Mouse (Mus musculus) CH12.LX (cell line): ENCODE measurements around the gene Spata33. TPM values are rescaled to one million over a fixed set of nuclear protein-coding genes. Genes with fewer than 3 reads are reported as not detected.

Experiments used
- DNase-seq: peaks from one replicate; pipeline ENCODE4 v3.0.0-alpha.2; 2013; ENCODE audit errors: extremely low read depth
- H3K27ac ChIP-seq: 2 replicates; pipeline ENCODE4 v1.5.1; 2012; ENCODE audit warnings: low read depth, mild to moderate bottlenecking, control low read depth, moderate library complexity; ENCODE audit not compliant: insufficient read depth
- H3K27me3 ChIP-seq: replicated peaks from 2 replicates; pipeline ENCODE3; 2012; ENCODE audit warnings: inconsistent platforms
- H3K36me3 ChIP-seq, 2 experiments: replicated peaks in 1 of 2; 2 replicates each; pipeline versions ENCODE3 to v1.6.1; 2012; ENCODE audit warnings: inconsistent platforms in 1 of 2, low read length in 1 of 2, mild to moderate bottlenecking in 1 of 2, mixed read lengths in 1 of 2, moderate library complexity in 1 of 2; ENCODE audit not compliant: control insufficient read depth in 1 of 2, insufficient read depth in 1 of 2
- H3K4me1 ChIP-seq, 2 experiments: 2 replicates each; pipeline ENCODE4 v1.6.1; 2012; ENCODE audit warnings: inconsistent platforms in 1 of 2, moderate library complexity in 1 of 2; ENCODE audit not compliant: insufficient read depth in 2 of 2, control insufficient read depth in 1 of 2
- H3K4me2 ChIP-seq: 2 replicates; pipeline ENCODE4 v1.6.1; 2012; ENCODE audit warnings: low read depth, mild to moderate bottlenecking, control low read depth; ENCODE audit not compliant: poor library complexity, insufficient read depth, severe bottlenecking
- H3K4me3 ChIP-seq, 3 experiments: fragments of 150-350 bp in 1 of 3; sonication (generic) in 1 of 3; replicated peaks in 1 of 3; 2 replicates each; pipeline versions ENCODE3 to v1.5.1; 2011 to 2012; ENCODE audit warnings: low read depth in 2 of 3, low read length in 2 of 3, mild to moderate bottlenecking in 2 of 3, moderate library complexity in 2 of 3, control low read depth in 1 of 3, improper control_type of control experiment in 1 of 3, inconsistent platforms in 1 of 3, mixed read lengths in 1 of 3; ENCODE audit not compliant: poor library complexity in 1 of 3
- H3K79me2 ChIP-seq: replicated peaks from 2 replicates; pipeline ENCODE4 v1.6.1; 2012; ENCODE audit warnings: mild to moderate bottlenecking, moderate library complexity; ENCODE audit not compliant: control insufficient read depth, poor library complexity, insufficient read depth, severe bottlenecking; ENCODE audit errors: extremely low read depth
- H3K9ac ChIP-seq: 2 replicates; pipeline ENCODE4 v1.6.1; 2012; ENCODE audit warnings: low read depth, mild to moderate bottlenecking, control low read depth, moderate library complexity; ENCODE audit not compliant: insufficient read depth
- H3K9me3 ChIP-seq: replicated peaks from 2 replicates; pipeline ENCODE3; 2012; ENCODE audit warnings: low read length, inconsistent platforms, mixed read lengths
- CHD1 ChIP-seq: IDR thresholded peaks from 2 replicates; pipeline ENCODE4 v1.6.1; 2012; ENCODE audit warnings: low read depth, low read length, improper control_type of control experiment, inconsistent platforms
- CHD2 ChIP-seq: IDR thresholded peaks from 2 replicates; pipeline ENCODE4 v1.6.1; 2011; ENCODE audit warnings: low read length, improper control_type of control experiment
- CTCF ChIP-seq, 2 experiments: IDR thresholded peaks in 1 of 2; conservative IDR thresholded peaks in 1 of 2; 2 replicates each; pipeline ENCODE4 v1.5.1; 2011 to 2012; ENCODE audit warnings: low read depth in 2 of 2, low read length in 2 of 2, improper control_type of control experiment in 1 of 2, inconsistent platforms in 1 of 2, mild to moderate bottlenecking in 1 of 2, moderate library complexity in 1 of 2
- E2F4 ChIP-seq: IDR thresholded peaks from 2 replicates; pipeline ENCODE4 v1.6.1; 2011; ENCODE audit warnings: low read depth, low read length, improper control_type of control experiment; ENCODE audit not compliant: insufficient replicate concordance
- ELF1 ChIP-seq: IDR thresholded peaks from 2 replicates; pipeline ENCODE4 v1.6.1; 2014; ENCODE audit warnings: low read depth, mild to moderate bottlenecking, inconsistent platforms, low read length, improper control_type of control experiment
- EP300 ChIP-seq: IDR thresholded peaks from 2 replicates; pipeline ENCODE4 v1.6.1; 2011; ENCODE audit warnings: low read length, improper control_type of control experiment
- GABPA ChIP-seq: IDR thresholded peaks from 2 replicates; pipeline ENCODE4 v1.6.1; 2012; ENCODE audit warnings: low read depth, low read length, improper control_type of control experiment, inconsistent platforms; ENCODE audit not compliant: insufficient replicate concordance
- JUN ChIP-seq: IDR thresholded peaks from 2 replicates; pipeline ENCODE4 v1.6.1; 2011; ENCODE audit warnings: low read depth, mild to moderate bottlenecking, low read length, improper control_type of control experiment, moderate library complexity; ENCODE audit not compliant: insufficient read depth
- JUND ChIP-seq: conservative IDR thresholded peaks from 2 replicates; pipeline ENCODE4 v1.6.1; 2011; ENCODE audit warnings: low read depth, low read length, improper control_type of control experiment
- MAFK ChIP-seq: IDR thresholded peaks from 2 replicates; pipeline ENCODE4 v1.6.1; 2011; ENCODE audit warnings: low read length, improper control_type of control experiment; ENCODE audit not compliant: insufficient replicate concordance
- MEF2A ChIP-seq: IDR thresholded peaks from 2 replicates; pipeline ENCODE4 v1.6.1; 2014; ENCODE audit warnings: low read depth, mild to moderate bottlenecking, inconsistent platforms, low read length, improper control_type of control experiment, borderline replicate concordance
- NRF1 ChIP-seq: IDR thresholded peaks from 2 replicates; pipeline ENCODE4 v1.6.1; 2014; ENCODE audit warnings: low read depth, mild to moderate bottlenecking, inconsistent platforms, low read length, improper control_type of control experiment, moderate library complexity
- PAX5 ChIP-seq: IDR thresholded peaks from 2 replicates; pipeline ENCODE4 v1.6.1; 2012; ENCODE audit warnings: low read length, inconsistent platforms, mixed read lengths
- RAD21 ChIP-seq: IDR thresholded peaks from 2 replicates; pipeline ENCODE4 v1.6.1; 2011; ENCODE audit warnings: low read depth, mild to moderate bottlenecking, low read length, improper control_type of control experiment, moderate library complexity
- RCOR1 ChIP-seq: conservative IDR thresholded peaks from 2 replicates; pipeline ENCODE4 v1.6.1; 2012; ENCODE audit warnings: low read depth, mild to moderate bottlenecking, inconsistent platforms, low read length, improper control_type of control experiment
- SIN3A ChIP-seq: IDR thresholded peaks from 2 replicates; pipeline ENCODE4 v1.6.1; 2012; ENCODE audit warnings: low read length, improper control_type of control experiment, inconsistent platforms
- SMC3 ChIP-seq: IDR thresholded peaks from 2 replicates; pipeline ENCODE4 v1.6.1; 2011; ENCODE audit warnings: low read depth, low read length, improper control_type of control experiment
- TBP ChIP-seq: conservative IDR thresholded peaks from 2 replicates; pipeline ENCODE4 v1.6.1; 2011; ENCODE audit warnings: low read depth, low read length, improper control_type of control experiment
- USF1 ChIP-seq: IDR thresholded peaks from 2 replicates; pipeline ENCODE4 v1.6.1; 2014; ENCODE audit warnings: low read depth, mild to moderate bottlenecking, inconsistent platforms, low read length, improper control_type of control experiment
- ZC3H11A ChIP-seq: IDR thresholded peaks from 2 replicates; pipeline ENCODE4 v1.6.1; 2012; ENCODE audit warnings: low read depth, mild to moderate bottlenecking, inconsistent platforms, low read length, improper control_type of control experiment
- ZKSCAN1 ChIP-seq: IDR thresholded peaks from 2 replicates; pipeline ENCODE4 v1.6.1; 2012; ENCODE audit warnings: low read depth, inconsistent platforms, low read length, improper control_type of control experiment, borderline replicate concordance
- ZNF384 ChIP-seq: IDR thresholded peaks from 2 replicates; pipeline ENCODE4 v1.6.1; 2012; ENCODE audit warnings: low read depth, low read length, improper control_type of control experiment, inconsistent platforms
- dilution Hi-C: fragments of 300-500 bp; cut with MboI; formaldehyde crosslinking; loops from 2 replicates; pipeline ENCODE4 v1.14.3; 2020; ENCODE audit warnings: low sequenced_read_pairs; ENCODE audit not compliant: extremely low pct_unique_long_range_greater_than_20kb, extremely low pct_ligation_motif_present
- in situ Hi-C: fragments of 300-500 bp; cut with MboI; formaldehyde crosslinking; loops from 3 replicates; pipeline ENCODE4 v1.14.3; 2019; ENCODE audit warnings: low sequenced_read_pairs, low pct_ligation_motif_present, low pct_unique_long_range_greater_than_20kb, mixed read lengths
- polyA plus RNA-seq: library from polyadenylated mRNA; unstranded; fragments of >175 nt; gene quantifications from 2 replicates; pipeline ENCODE4 v1.2.1, GENCODE M21; 2012; ENCODE audit warnings: low read depth; ENCODE audit not compliant: insufficient read length
- total RNA-seq, 2 experiments: library from RNA; depleted of rRNA; stranded (reverse); fragments of 300-350 nt in 1 of 2; fragments of >200 nt in 1 of 2; gene quantifications; 2 replicates each; pipeline ENCODE4 v1.2.3; 2012 to 2014

Gene Spata33
- total and polyA plus RNA-seq, 3 experiments = 0.36 to 0.41 (median 0.38) TPM

DNA sequence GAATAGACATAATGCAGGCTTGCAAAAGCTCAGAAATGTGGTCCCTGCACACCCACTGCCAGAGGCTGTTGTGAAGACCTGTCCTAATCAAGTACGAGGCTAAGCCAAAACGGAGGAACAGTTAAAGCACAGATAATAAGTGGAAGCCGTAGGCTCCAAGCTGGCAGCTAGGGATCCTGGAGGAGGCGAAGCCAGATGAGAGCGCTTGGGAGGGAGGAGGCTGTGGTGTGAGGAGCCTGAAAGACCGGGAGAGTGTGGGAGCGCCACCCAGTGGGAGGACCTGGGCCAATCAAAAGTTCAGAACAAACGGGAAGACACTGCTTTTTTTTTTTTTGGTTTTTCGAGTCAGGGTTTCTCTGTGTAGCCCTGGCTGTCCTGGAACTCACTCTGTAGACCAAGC, 22.0 kb upstream of the Spata33 start:
- Histone ChIP-seq H3K4me2 (no peak overlapping the region), H3K4me1 (peaks cover 0 to 3% of the 10 kb centered on the region in 2 experiments; a peak in 2 of 4 replicates), H3K4me3 (no peak overlapping the region), H3K27ac (no peak overlapping the region), H3K9ac (no peak overlapping the region), H3K36me3 (no peaks in the 10 kb centered on the region), H3K79me2 (no peaks in the 10 kb centered on the region), H3K27me3 (peaks cover 56% of the 10 kb centered on the region), H3K9me3 (no peaks in the 10 kb centered on the region)
- DNase-seq = no peak
- dilution Hi-C loops = no loop called here
- no peak for TF ChIP-seq GABPA
- peak in 1 of 2 experiments; percentile 66; a peak in 2 of 4 replicates for TF ChIP-seq CTCF (conservative IDR thresholded peaks at IDR 0.05 in 1 of 2, IDR thresholded peaks at IDR 0.05 in 1 of 2; ENCODE audit: low read depth in 2 of 2, low read length in 2 of 2)
- TF ChIP-seq SMC3 = peak; percentile 59
- TF ChIP-seq ZNF384 = peak; percentile 90
- TF ChIP-seq CHD1 = no peak
- TF ChIP-seq JUN = no peak
- TF ChIP-seq RAD21 = peak; percentile 45
- in situ Hi-C loops = loop anchor here (5.0 to 10.0 kb wide), 2 partner anchors 33 to 356 kb away; partner anchors contain the start of gene Sult5a1

DNA sequence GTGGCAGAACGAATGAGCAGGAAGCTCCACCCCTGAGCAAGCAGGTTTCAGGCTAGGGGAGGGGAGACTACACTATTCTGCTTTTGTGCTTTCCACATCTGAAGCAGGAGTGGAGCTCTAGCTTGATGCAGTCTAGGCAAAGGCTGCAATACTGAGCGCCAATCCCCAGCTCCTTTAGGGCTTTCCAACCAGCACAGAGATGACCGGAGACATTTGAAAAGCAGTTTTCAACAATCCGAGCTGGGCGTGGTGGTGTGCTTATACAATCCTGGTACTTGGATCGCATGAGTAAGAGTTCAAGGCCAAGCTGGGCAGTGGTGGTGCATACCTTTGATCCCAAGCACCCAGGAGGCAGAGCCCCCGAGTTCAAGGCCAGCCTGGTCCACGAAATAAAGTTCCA, 20.7 kb upstream of the Spata33 start:
- Histone ChIP-seq H3K4me3 (no peak overlapping the region), H3K27ac (no peak overlapping the region), H3K4me1 (peaks cover 0 to 3% of the 10 kb centered on the region in 2 experiments; a peak in 2 of 4 replicates), H3K9me3 (no peaks in the 10 kb centered on the region), H3K27me3 (peaks cover 46% of the 10 kb centered on the region), H3K79me2 (no peaks in the 10 kb centered on the region), H3K36me3 (no peaks in the 10 kb centered on the region), H3K4me2 (no peak overlapping the region), H3K9ac (no peak overlapping the region)
- DNase-seq = no peak
- in situ Hi-C loops = loop anchor here (5.0 to 10.0 kb wide), 2 partner anchors 35 to 357 kb away; partner anchors contain the start of gene Sult5a1
- dilution Hi-C loops = no loop called here
- no peak for TF ChIP-seq RCOR1
- no peak for TF ChIP-seq CTCF (conservative IDR thresholded peaks at IDR 0.05 in 1 of 2, IDR thresholded peaks at IDR 0.05 in 1 of 2; ENCODE audit: low read depth in 2 of 2, low read length in 2 of 2)
- no peak for TF ChIP-seq RAD21
- no peak for TF ChIP-seq ELF1
- TF ChIP-seq MEF2A = no peak

DNA sequence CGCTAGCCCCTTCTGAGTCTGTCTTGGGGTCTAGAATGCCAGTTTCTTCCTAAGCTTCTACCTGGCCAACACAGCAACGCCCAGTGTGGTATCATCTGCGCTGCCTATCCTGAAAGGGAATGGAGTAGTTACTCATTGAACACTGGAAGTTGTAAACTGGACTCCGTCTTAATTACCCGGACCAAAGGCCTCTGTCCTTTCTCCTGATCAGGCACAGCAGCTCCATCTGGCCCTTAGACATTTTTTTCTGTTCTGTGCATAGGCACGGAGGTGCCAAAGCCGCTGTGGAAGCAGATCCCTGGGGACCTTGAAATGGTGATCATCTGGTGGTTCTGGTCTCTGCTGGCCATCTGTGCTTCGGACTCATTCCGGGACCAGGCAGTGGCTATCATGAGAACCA, 18.9 kb upstream of the Spata33 start:
- Histone ChIP-seq H3K79me2 (no peaks in the 10 kb centered on the region), H3K4me1 (peaks cover 0 to 3% of the 10 kb centered on the region in 2 experiments; a peak in 1 of 4 replicates), H3K27ac (no peak overlapping the region), H3K27me3 (peaks cover 43% of the 10 kb centered on the region), H3K4me2 (no peak overlapping the region), H3K4me3 (no peak overlapping the region), H3K36me3 (no peaks in the 10 kb centered on the region), H3K9me3 (no peaks in the 10 kb centered on the region), H3K9ac (no peak overlapping the region)
- no peak for DNase-seq
- TF ChIP-seq GABPA (no peak), ZKSCAN1 (no peak), MAFK (no peak), ZC3H11A (no peak), MEF2A (no peak), SMC3 (no peak), NRF1 (no peak), TBP (no peak), USF1 (no peak), SIN3A (no peak), CHD2 (no peak), CHD1 (no peak), PAX5 (no peak), JUN (no peak), EP300 (no peak), JUND (no peak), E2F4 (no peak)
- in situ Hi-C loops = loop anchor here (5.0 to 10.0 kb wide), 2 partner anchors 36 to 359 kb away; partner anchors contain the start of gene Sult5a1
- dilution Hi-C loops = no loop called here
